ENCODE assay signal across 8 mouse cellular contexts in the genomic region with DNA sequence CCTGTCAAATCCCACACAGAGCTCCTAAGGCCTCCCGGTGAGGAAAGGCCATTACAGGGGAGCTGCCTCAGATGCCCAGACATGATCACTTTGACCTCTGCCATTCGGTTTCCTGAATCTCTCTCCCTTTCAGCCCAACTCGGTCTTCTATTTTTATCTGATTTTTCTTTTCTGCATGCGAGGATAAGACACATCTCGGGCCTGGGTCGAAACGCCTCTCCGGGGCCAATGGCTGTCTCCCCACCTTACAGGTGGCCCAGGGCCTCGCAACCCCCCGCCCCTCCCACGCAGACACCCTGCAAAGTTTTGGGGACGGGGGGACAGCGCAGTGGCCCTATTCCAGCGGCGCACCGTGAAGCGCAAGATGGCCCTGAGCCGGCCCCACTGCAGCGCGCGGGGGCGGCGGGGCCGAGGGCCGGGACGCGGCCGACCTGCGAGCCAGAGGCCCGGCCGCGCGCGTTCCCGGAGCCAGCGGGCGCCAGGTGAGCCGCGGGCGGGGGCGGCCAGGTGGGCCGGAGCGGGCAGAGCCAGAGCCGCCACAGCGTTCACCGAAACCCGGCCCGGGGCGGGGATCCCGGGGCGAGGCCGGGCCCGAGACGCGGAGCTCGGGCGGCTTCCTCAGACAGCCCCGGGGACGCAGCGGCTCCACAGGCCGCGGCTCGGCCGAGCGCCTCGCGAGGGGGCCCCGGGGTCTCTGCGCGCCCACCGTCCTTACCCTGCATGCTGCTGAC. TPM values are rescaled to one million over a fixed set of nuclear protein-coding genes. Genes with fewer than 3 reads are reported as not detected.
DNase-seq lines count a peak whose midpoint lies in the region; ATAC-seq lines count a peak whose summit lies in the region.

No protein-coding gene starts in this region.

- ATAC-seq in heart, embryonic 13.5 days (ENCODE audit: extremely low read depth, insufficient number of reproducible peaks, low FRiP score, low TSS enrichment), result peak; percentile 76
- ATAC-seq in limb, embryonic 13.5 days (ENCODE audit: low FRiP score, low read depth), result peak; percentile 88

- H3K4me1 ChIP-seq in heart, embryonic 13.5 days, result peaks cover 31% of the 10 kb centered on the region
- H3K4me1 ChIP-seq in forebrain, embryonic 10.5 days, result peaks cover 21% of the 10 kb centered on the region
- peaks cover 24% of the 10 kb centered on the region for H3K4me1 ChIP-seq in limb, embryonic 13.5 days

- no peaks in the 10 kb centered on the region for H3K27me3 ChIP-seq in heart, embryonic 13.5 days (replicated peaks)
- H3K27me3 ChIP-seq in forebrain, embryonic 10.5 days (ENCODE audit: poor library complexity, severe bottlenecking), result no peaks in the 10 kb centered on the region
- H3K27me3 ChIP-seq in limb, embryonic 13.5 days, result no peaks in the 10 kb centered on the region

- intact Hi-C loops in heart, postnatal 14 days (cut with DNase I), result loop anchor here (2.0 to 10.0 kb wide), 2 partner anchors 19 to 63 kb away; a partner anchor contains a TSS

- peak overlapping the region; percentile 100 for H3K9ac ChIP-seq in heart, embryonic 13.5 days
- H3K9ac ChIP-seq in limb, embryonic 13.5 days, result peak overlapping the region; percentile 99

- peaks cover 7% of the 10 kb centered on the region; the same call in 1 of the 2 replicates for H3K36me3 ChIP-seq in heart, embryonic 13.5 days
- H3K36me3 ChIP-seq in forebrain, embryonic 10.5 days (replicated peaks), result 0 out of 2 replicates have a peak, but pooled peaks cover 5% of the 10 kb centered on the region
- H3K36me3 ChIP-seq in limb, embryonic 13.5 days, result no peaks in the 10 kb centered on the region

- WGBS in heart, embryonic 13.5 days, result under 1% methylated on average over 69 of the region's 71 CpGs
- whole genome bisulfite sequencing in forebrain, embryonic 10.5 days, result under 1% methylated on average over 71 of the region's 71 CpGs
- 1% methylated on average over 36 of the region's 71 CpGs for WGBS in limb, embryonic 13.5 days

- H3K4me2 ChIP-seq in heart, embryonic 13.5 days, result peak overlapping the region; percentile 85
- peak overlapping the region; percentile 84 for H3K4me2 ChIP-seq in limb, embryonic 13.5 days (replicated peaks)

- H3K4me3 ChIP-seq in heart, embryonic 13.5 days, result peak overlapping the region; percentile 98
- peak overlapping the region; percentile 97 for H3K4me3 ChIP-seq in forebrain, embryonic 10.5 days
- peak overlapping the region; percentile 96 for H3K4me3 ChIP-seq in limb, embryonic 13.5 days

- H3K9me3 ChIP-seq in heart, embryonic 13.5 days, result no peaks in the 10 kb centered on the region
- no peaks in the 10 kb centered on the region for H3K9me3 ChIP-seq in forebrain, embryonic 10.5 days
- H3K9me3 ChIP-seq in limb, embryonic 13.5 days, result no peaks in the 10 kb centered on the region

- H3K27ac ChIP-seq in heart, embryonic 13.5 days (replicated peaks), result peak overlapping the region; percentile 86
- peak overlapping the region; percentile 98 for H3K27ac ChIP-seq in forebrain, embryonic 10.5 days
- H3K27ac ChIP-seq in limb, embryonic 13.5 days, result peak overlapping the region; percentile 89

- no peak for DNase-seq in heart, postnatal 14 days
- peak; percentile 33 for DNase-seq in 3T3-L1 (ENCODE audit: low read depth, low spot score)
- DNase-seq in Muller cell, postnatal 12 days (ENCODE audit: inconsistent ontology term), result peak; percentile 57
- DNase-seq in forebrain, embryonic 10.5 days (ENCODE audit: extremely low spot score, low spot score), result no peak
- DNase-seq in naive thymus-derived CD4-positive, alpha-beta T cell, adult 2 months (ENCODE audit: low read depth), result peak; percentile 53
- DNase-seq in layer of hippocampus, adult 9-11 months, result no peak

RNA-seq across cellular contexts. Expression of a gene that starts 0.5 kb away (rescaled TPM):
- 62.3 and 63.5 TPM in 2 replicates for polyA plus RNA-seq in heart, embryonic 13.5 days (2015; fragmentation: Nextera tagmentation; extraction: Ambion mirVana)
- total RNA-seq in heart, postnatal 14 days (2021), result 10 to 100 TPM; 47.4 to 47.5 TPM
- 65.8 and 67.8 TPM in 2 replicates for polyA plus RNA-seq in forebrain, embryonic 10.5 days (2016; fragmentation: Nextera tagmentation; extraction: Ambion mirVana)
- polyA plus RNA-seq in limb, embryonic 13.5 days (2015; fragmentation: Nextera tagmentation; extraction: Ambion mirVana), result 66.2 and 68.5 TPM in 2 replicates

RNA-seq across cellular contexts. Expression of a gene that starts 19.4 kb away (rescaled TPM):
- 10.4 and 11.3 TPM in 2 replicates for polyA plus RNA-seq in heart, embryonic 13.5 days (2015; fragmentation: Nextera tagmentation; extraction: Ambion mirVana)
- 1 to 10 TPM; 4.9 to 6.0 TPM for total RNA-seq in heart, postnatal 14 days (2021)
- polyA plus RNA-seq in forebrain, embryonic 10.5 days (2016; fragmentation: Nextera tagmentation; extraction: Ambion mirVana), result 11.5 and 11.6 TPM in 2 replicates
- 15.9 and 16.5 TPM in 2 replicates for polyA plus RNA-seq in limb, embryonic 13.5 days (2015; fragmentation: Nextera tagmentation; extraction: Ambion mirVana)

Comparison
In these comparisons a context has a peak if more than half of its experiments do, and no peak if none do; other contexts are left out.
1. DNase-seq: peak in 3T3-L1 (single experiment), Muller cell, postnatal 12 days (single experiment) and naive thymus-derived CD4-positive, alpha-beta T cell, adult 2 months (single experiment); none in heart, postnatal 14 days (0 of 2), forebrain, embryonic 10.5 days (single experiment) and layer of hippocampus, adult 9-11 months (single experiment).
2. Peak in every context shown above with its lines, with median percentiles within 50 percentile points of each other: H3K27ac ChIP-seq and H3K4me3 ChIP-seq.